In genomic region chr5:45336801-45337200, GRCm38 (mm10) we compare ENCODE assay signal across 16 mouse cellular contexts.
"Had no signal": no experiment of that assay in that cellular context is flagged by ENCODE, and none has a peak within 500 bp of the region (broad histone marks: within the 10 kb centered on the region; RNA-seq: fewer than 3 reads in every experiment).

No protein-coding gene starts in this region.

- H3K9me3 ChIP-seq: neural tube, embryonic 12.5 days; neural tube, embryonic 13.5 days; neural tube, embryonic 15.5 days; stomach, embryonic 15.5 days had no signal

- H3K4me1 ChIP-seq: neural tube, embryonic 12.5 days; neural tube, embryonic 13.5 days; neural tube, embryonic 15.5 days; stomach, embryonic 15.5 days had no signal

- H3K27me3 ChIP-seq: neural tube, embryonic 12.5 days; neural tube, embryonic 13.5 days; neural tube, embryonic 15.5 days; stomach, embryonic 15.5 days had no signal

- DNase-seq: right cerebral cortex, adult 18-20 months; right cerebral cortex, postnatal 14 days; right cerebral cortex, postnatal 25 days; right cerebral cortex, postnatal 4 days; spleen, adult 18-20 months; thymus, adult 18-20 months; thymus, adult 2 months; thymus, postnatal 14 days; thymus, postnatal 25 days; thymus, postnatal 36 days; thymus, postnatal 4 days had no signal

- H3K9ac ChIP-seq: neural tube, embryonic 12.5 days; neural tube, embryonic 13.5 days; neural tube, embryonic 15.5 days; stomach, embryonic 15.5 days had no signal

- H3K36me3 ChIP-seq: neural tube, embryonic 12.5 days; neural tube, embryonic 13.5 days; neural tube, embryonic 15.5 days; stomach, embryonic 15.5 days had no signal

- H3K4me2 ChIP-seq: neural tube, embryonic 12.5 days; neural tube, embryonic 13.5 days; neural tube, embryonic 15.5 days; stomach, embryonic 15.5 days had no signal

- H3K4me3 ChIP-seq: neural tube, embryonic 12.5 days; neural tube, embryonic 13.5 days; neural tube, embryonic 15.5 days; stomach, embryonic 15.5 days had no signal

- H3K27ac ChIP-seq: neural tube, embryonic 12.5 days; neural tube, embryonic 13.5 days; neural tube, embryonic 15.5 days; stomach, embryonic 15.5 days; stomach, postnatal 0 days had no signal
